In genomic region chr1:41276303-41276702, GRCm38 (mm10) we compare ENCODE assay signal across 20 mouse cellular contexts.
DNase-seq lines count a peak whose midpoint lies in the region; ATAC-seq lines count a peak whose summit lies in the region.
"Had no signal": no experiment of that assay in that cellular context is flagged by ENCODE, and none has a peak within 500 bp of the region (broad histone marks: within the 10 kb centered on the region; RNA-seq: fewer than 3 reads in every experiment).

No protein-coding gene starts in this region.

- H3K27me3 ChIP-seq in embryonic facial prominence, embryonic 11.5 days (ENCODE audit: control insufficient read depth, insufficient read depth, low read length): no peaks in the 10 kb centered on the region
- H3K27me3 ChIP-seq in embryonic facial prominence, embryonic 10.5 days (replicated peaks; ENCODE audit: low read depth, poor library complexity, severe bottlenecking): peaks cover 14% of the 10 kb centered on the region; the same call in 1 of the 2 replicates
- no peaks in the 10 kb centered on the region for H3K27me3 ChIP-seq in forebrain, embryonic 15.5 days
- H3K27me3 ChIP-seq in forebrain, embryonic 14.5 days (replicated peaks; ENCODE audit: control insufficient read depth, insufficient read depth, low read length): no peaks in the 10 kb centered on the region
- H3K27me3 ChIP-seq in midbrain, embryonic 11.5 days (ENCODE audit: control insufficient read depth, insufficient read depth, low read length): no peaks in the 10 kb centered on the region
- no peaks in the 10 kb centered on the region for H3K27me3 ChIP-seq in midbrain, embryonic 15.5 days (replicated peaks)
- H3K27me3 ChIP-seq: CH12.LX; heart, embryonic 15.5 days had no signal

- H3K4me3 ChIP-seq in embryonic facial prominence, embryonic 11.5 days (ENCODE audit: low read depth, low read length): no peak overlapping the region
- H3K4me3 ChIP-seq in embryonic facial prominence, embryonic 10.5 days: no peak overlapping the region
- no peak overlapping the region for H3K4me3 ChIP-seq in forebrain, embryonic 15.5 days
- no peak overlapping the region for H3K4me3 ChIP-seq in forebrain, embryonic 14.5 days (ENCODE audit: low read depth, low read length)
- H3K4me3 ChIP-seq in midbrain, embryonic 11.5 days (ENCODE audit: low read depth, low read length): no peak overlapping the region
- H3K4me3 ChIP-seq in midbrain, embryonic 15.5 days: no peak overlapping the region
- H3K4me3 ChIP-seq: heart, adult 2 months; heart, embryonic 15.5 days had no signal

- no peak overlapping the region for H3K4me2 ChIP-seq in embryonic facial prominence, embryonic 11.5 days (ENCODE audit: low read depth, low read length)
- H3K4me2 ChIP-seq in forebrain, embryonic 15.5 days (replicated peaks): no peak overlapping the region
- H3K4me2 ChIP-seq in forebrain, embryonic 14.5 days (ENCODE audit: low read length): no peak overlapping the region
- no peak overlapping the region for H3K4me2 ChIP-seq in midbrain, embryonic 11.5 days
- no peak overlapping the region for H3K4me2 ChIP-seq in midbrain, embryonic 15.5 days

- no peak overlapping the region for H3K27ac ChIP-seq in embryonic facial prominence, embryonic 11.5 days (replicated peaks; ENCODE audit: low read depth, low read length)
- no peak overlapping the region for H3K27ac ChIP-seq in embryonic facial prominence, embryonic 10.5 days (replicated peaks)
- peak overlapping the region; percentile 23; the same call in 1 of the 2 replicates for H3K27ac ChIP-seq in forebrain, embryonic 15.5 days (replicated peaks)
- no peak overlapping the region; the same call in 1 of the 2 replicates for H3K27ac ChIP-seq in forebrain, embryonic 14.5 days (ENCODE audit: low read depth, low read length)
- peak overlapping the region; percentile 44 for H3K27ac ChIP-seq in midbrain, embryonic 11.5 days (ENCODE audit: low read depth, low read length)
- no peak overlapping the region for H3K27ac ChIP-seq in midbrain, embryonic 15.5 days
- H3K27ac ChIP-seq: heart, adult 2 months; heart, embryonic 15.5 days; hindbrain, postnatal 0 days had no signal

- H3K9me3 ChIP-seq in embryonic facial prominence, embryonic 11.5 days (replicated peaks; ENCODE audit: control insufficient read depth, low read length): no peaks in the 10 kb centered on the region
- H3K9me3 ChIP-seq in embryonic facial prominence, embryonic 10.5 days: no peaks in the 10 kb centered on the region
- H3K9me3 ChIP-seq in forebrain, embryonic 15.5 days: no peaks in the 10 kb centered on the region
- H3K9me3 ChIP-seq in forebrain, embryonic 14.5 days (replicated peaks; ENCODE audit: control insufficient read depth, low read length): no peaks in the 10 kb centered on the region
- H3K9me3 ChIP-seq in midbrain, embryonic 11.5 days (ENCODE audit: control insufficient read depth, low read length): no peaks in the 10 kb centered on the region
- no peaks in the 10 kb centered on the region for H3K9me3 ChIP-seq in midbrain, embryonic 15.5 days
- H3K9me3 ChIP-seq: heart, embryonic 15.5 days had no signal

- no peaks in the 10 kb centered on the region for H3K36me3 ChIP-seq in embryonic facial prominence, embryonic 11.5 days (replicated peaks; ENCODE audit: control insufficient read depth, insufficient read depth, low read depth, low read length)
- no peaks in the 10 kb centered on the region for H3K36me3 ChIP-seq in embryonic facial prominence, embryonic 10.5 days (replicated peaks)
- H3K36me3 ChIP-seq in forebrain, embryonic 15.5 days: no peaks in the 10 kb centered on the region
- H3K36me3 ChIP-seq in forebrain, embryonic 14.5 days (ENCODE audit: control insufficient read depth, insufficient read depth, low read length): no peaks in the 10 kb centered on the region
- no peaks in the 10 kb centered on the region for H3K36me3 ChIP-seq in midbrain, embryonic 11.5 days (ENCODE audit: control insufficient read depth, insufficient read depth, low read length)
- no peaks in the 10 kb centered on the region for H3K36me3 ChIP-seq in midbrain, embryonic 15.5 days (replicated peaks)
- H3K36me3 ChIP-seq: heart, embryonic 15.5 days had no signal

- H3K9ac ChIP-seq in embryonic facial prominence, embryonic 11.5 days (replicated peaks; ENCODE audit: low read length): no peak overlapping the region
- no peak overlapping the region for H3K9ac ChIP-seq in forebrain, embryonic 15.5 days (replicated peaks)
- no peak overlapping the region for H3K9ac ChIP-seq in forebrain, embryonic 14.5 days (ENCODE audit: low read length)
- H3K9ac ChIP-seq in midbrain, embryonic 11.5 days (ENCODE audit: low read length): no peak overlapping the region
- no peak overlapping the region for H3K9ac ChIP-seq in midbrain, embryonic 15.5 days
- H3K9ac ChIP-seq: heart, embryonic 15.5 days had no signal

- H3K4me1 ChIP-seq in embryonic facial prominence, embryonic 11.5 days (ENCODE audit: control insufficient read depth, insufficient read depth, low read length): no peaks in the 10 kb centered on the region; the same call in 1 of the 2 replicates
- H3K4me1 ChIP-seq in embryonic facial prominence, embryonic 10.5 days: peaks cover 63% of the 10 kb centered on the region
- peaks cover 39% of the 10 kb centered on the region for H3K4me1 ChIP-seq in forebrain, embryonic 15.5 days
- peaks cover 24% of the 10 kb centered on the region for H3K4me1 ChIP-seq in forebrain, embryonic 14.5 days (ENCODE audit: control insufficient read depth, insufficient read depth, low read length)
- H3K4me1 ChIP-seq in midbrain, embryonic 11.5 days (ENCODE audit: control insufficient read depth, insufficient read depth, low read length): peaks cover 32% of the 10 kb centered on the region
- peaks cover 28% of the 10 kb centered on the region for H3K4me1 ChIP-seq in midbrain, embryonic 15.5 days

- peak; percentile 46 for DNase-seq in embryonic facial prominence, embryonic 11.5 days (ENCODE audit: low spot score)
- DNase-seq in embryonic facial prominence, embryonic 10.5 days (ENCODE audit: low spot score): no peak
- no peak for DNase-seq in forebrain, embryonic 14.5 days (ENCODE audit: low spot score)
- DNase-seq in midbrain, embryonic 11.5 days (ENCODE audit: low spot score, missing footprints): peak; percentile 92
- DNase-seq in thymus, postnatal 14 days: no peak
- DNase-seq: adrenal gland, postnatal 14 days; cerebellum, adult 11-12 months; cerebellum, adult 9-10 months; cerebellum, postnatal 25 days; gastrocnemius, postnatal 14 days; heart, adult 2 months; heart, postnatal 14 days; kidney, adult 11 months had no signal

- ATAC-seq in embryonic facial prominence, embryonic 11.5 days (replicated peaks; ENCODE audit: insufficient number of reproducible peaks, low FRiP score, low TSS enrichment, low read depth): no peak
- ATAC-seq in forebrain, embryonic 15.5 days (replicated peaks): no peak
- no peak for ATAC-seq in forebrain, embryonic 14.5 days
- no peak for ATAC-seq in midbrain, embryonic 11.5 days (ENCODE audit: low FRiP score)
- no peak for ATAC-seq in midbrain, embryonic 15.5 days (replicated peaks)
- ATAC-seq: activated CD4-positive, CD25-positive, alpha-beta regulatory T cell, adult 4 months; hindbrain, postnatal 0 days; Patski had no signal

- WGBS in embryonic facial prominence, embryonic 11.5 days: 24% methylated on average over 6 of the region's 6 CpGs
- WGBS in embryonic facial prominence, embryonic 10.5 days: 39% methylated on average over 6 of the region's 6 CpGs
- 35% methylated on average over 6 of the region's 6 CpGs for WGBS in forebrain, embryonic 15.5 days
- 28% methylated on average over 6 of the region's 6 CpGs for WGBS in forebrain, embryonic 14.5 days
- WGBS in midbrain, embryonic 11.5 days: 38% methylated on average over 6 of the region's 6 CpGs
- 32% methylated on average over 6 of the region's 6 CpGs for WGBS in midbrain, embryonic 15.5 days

Comparison
In these comparisons a context has a peak if more than half of its experiments do, and no peak if none do; other contexts are left out.
1. DNase-seq: peak in embryonic facial prominence, embryonic 11.5 days (single experiment) and midbrain, embryonic 11.5 days (single experiment); none in embryonic facial prominence, embryonic 10.5 days (single experiment), forebrain, embryonic 14.5 days (single experiment) and thymus, postnatal 14 days (single experiment).
2. H3K27ac ChIP-seq: peak in forebrain, embryonic 15.5 days (single experiment) and midbrain, embryonic 11.5 days (single experiment); none in embryonic facial prominence, embryonic 11.5 days (single experiment), embryonic facial prominence, embryonic 10.5 days (single experiment), forebrain, embryonic 14.5 days (single experiment) and midbrain, embryonic 15.5 days (single experiment).